Mouse (Mus musculus) layer of hippocampus, postnatal 10 days (tissue): Measurements from ENCODE around the gene Raf1. TPM values are rescaled to one million over a fixed set of nuclear protein-coding genes. Genes with fewer than 3 reads are reported as not detected.

ENCODE experiments used
- DNase-seq, 2 experiments: peaks; one replicate each; pipeline ENCODE4 v3.0.0; 2021; ENCODE audit warnings: low spot score in 2 of 2
- total RNA-seq, 2 experiments: library from RNA; stranded (reverse); gene quantifications; 2 replicates each; pipeline ENCODE4 v1.2.3; 2021

The Raf1 gene
- total RNA-seq, 2 experiments from 2014 or later = 114 to 123 TPM

GRCm38 (mm10) chr6:115615983-115616382 lies 60.5 kb downstream of the Raf1 start:
- DNase-seq = no peak

- DNase-seq = no peak
Observed at GRCm38 (mm10) chr6:115613793-115614192, 62.6 kb downstream of the Raf1 start.

GRCm38 (mm10) chr6:115610301-115610700 lies 66.1 kb downstream of the Raf1 start:
- DNase-seq = no peak

GRCm38 (mm10) chr6:115609121-115609520 lies 67.3 kb downstream of the Raf1 start:
- DNase-seq = no peak

GRCm38 (mm10) chr6:115607429-115607828 lies 69.0 kb downstream of the Raf1 start:
- DNase-seq = no peak

- no peak for DNase-seq
Observed at GRCm38 (mm10) chr6:115606461-115606860, 70.0 kb downstream of the Raf1 start.

- DNase-seq = peak; percentile 90 to 94
Observed at GRCm38 (mm10) chr6:115601715-115602523, 74.5 kb downstream of the Raf1 start, which contains the start of gene Mkrn2. TSS of gene Mkrn2 (plus strand) at chr6:115601902.

GRCm38 (mm10) chr6:115601322-115601714 lies 75.1 kb downstream of the Raf1 start:
- DNase-seq = no peak

GRCm38 (mm10) chr6:115595667-115596066 lies 80.8 kb downstream of the Raf1 start:
- DNase-seq = no peak

- DNase-seq = no peak
Observed at GRCm38 (mm10) chr6:115594463-115594862, 82.0 kb downstream of the Raf1 start.

GRCm38 (mm10) chr6:115593252-115593651 lies 83.2 kb downstream of the Raf1 start:
- no peak for DNase-seq

GRCm38 (mm10) chr6:115592458-115592857 lies 84.0 kb downstream of the Raf1 start, which contains the start of gene Mkrn2os:
TSS of gene Mkrn2os (minus strand) at chr6:115592576.
- DNase-seq = no peak

- DNase-seq = no peak
Observed at GRCm38 (mm10) chr6:115591692-115592359, 84.6 kb downstream of the Raf1 start.

- DNase-seq = no peak
Observed at GRCm38 (mm10) chr6:115586321-115586720, 90.1 kb downstream of the Raf1 start.

- no peak for DNase-seq
Observed at GRCm38 (mm10) chr6:115584176-115584575, 92.3 kb downstream of the Raf1 start.

GRCm38 (mm10) chr6:115583430-115584125 lies 92.9 kb downstream of the Raf1 start:
- DNase-seq = no peak

GRCm38 (mm10) chr6:115582328-115583115 lies 93.9 kb downstream of the Raf1 start:
- DNase-seq = no peak

GRCm38 (mm10) chr6:115580810-115581209 lies 95.6 kb downstream of the Raf1 start:
- DNase-seq = no peak

GRCm38 (mm10) chr6:115577941-115578340 lies 98.5 kb downstream of the Raf1 start:
- no peak for DNase-seq

GRCm38 (mm10) chr6:115577407-115577806 lies 99.0 kb downstream of the Raf1 start:
- no peak for DNase-seq

- DNase-seq = no peak
Observed at GRCm38 (mm10) chr6:115574171-115574570, 102.3 kb downstream of the Raf1 start.
